Mouse (Mus musculus): ENCODE results near the gene Gcm1. TPM values are rescaled to one million over a fixed set of nuclear protein-coding genes. Genes with fewer than 3 reads are reported as not detected.

Gcm1 gene
- polyA plus RNA-seq, 1 experiment from 2014 or later = not detected

DNA sequence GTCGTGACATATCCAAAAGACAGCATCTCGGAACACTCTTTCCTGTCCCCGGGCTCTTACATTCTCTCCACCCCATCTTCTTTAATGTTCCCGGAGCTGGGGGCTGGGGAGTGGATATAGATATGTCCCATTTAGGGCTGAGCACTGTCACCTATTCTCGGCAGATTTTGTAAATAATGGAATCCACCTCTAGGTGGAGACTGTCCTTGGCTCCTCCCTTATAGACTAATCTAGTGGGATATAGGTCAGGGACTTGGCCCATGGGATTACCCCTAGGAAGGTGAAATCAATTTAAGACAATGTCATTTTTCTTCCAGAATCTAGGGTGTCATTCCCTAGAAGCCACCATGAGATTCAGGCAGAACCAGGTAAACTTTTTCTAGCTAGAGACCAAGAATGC, 57.9 kb downstream of the Gcm1 start:
- no peak for ATAC-seq (ENCODE audit: low read depth)
- H3K27me3 ChIP-seq (ENCODE audit: control insufficient read depth, insufficient read depth, low read depth, low read length) = no peaks in the 10 kb centered on the region
- peak overlapping the region; percentile 56 for H3K9ac ChIP-seq (ENCODE audit: low read depth, low read length)
- H3K9me3 ChIP-seq (replicated peaks; ENCODE audit: control insufficient read depth, low read length) = no peaks in the 10 kb centered on the region
- peak overlapping the region; percentile 95 for H3K4me2 ChIP-seq (ENCODE audit: low read depth, low read length)
- peaks cover 34% of the 10 kb centered on the region for H3K4me1 ChIP-seq (ENCODE audit: control insufficient read depth, low read depth, low read length)
- H3K27ac ChIP-seq (ENCODE audit: low read length) = peak overlapping the region; percentile 80; the same call in 1 of the 2 replicates
- H3K4me3 ChIP-seq (ENCODE audit: low read depth, low read length) = peak overlapping the region; percentile 97
- 33% methylated on average over 5 of the region's 5 CpGs for WGBS (ENCODE audit: insufficient replicate concordance)
- no peaks in the 10 kb centered on the region for H3K36me3 ChIP-seq (ENCODE audit: control insufficient read depth, insufficient read depth)

DNA sequence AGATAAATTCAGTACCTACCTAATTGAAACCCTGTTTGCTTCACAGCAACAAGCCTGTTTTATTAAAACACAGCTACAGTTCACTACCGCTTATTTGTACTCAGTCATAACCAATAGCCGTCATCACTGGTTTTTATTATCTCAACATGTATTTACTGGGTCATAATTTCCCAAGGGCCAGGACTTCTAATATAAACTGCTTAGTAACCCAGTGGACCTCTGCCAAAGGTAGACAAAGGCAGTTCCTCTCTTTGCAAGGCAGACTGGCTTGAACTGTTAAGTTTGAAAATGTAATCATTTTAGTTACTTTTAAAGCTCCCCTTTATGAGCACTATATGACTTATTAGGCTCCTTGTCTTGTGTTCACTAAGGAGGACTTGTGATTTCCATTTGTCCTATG, 59.7 kb downstream of the Gcm1 start:
- no peak overlapping the region for H3K9ac ChIP-seq (ENCODE audit: low read depth, low read length)
- peaks cover 22% of the 10 kb centered on the region for H3K4me1 ChIP-seq (ENCODE audit: control insufficient read depth, low read depth, low read length)
- no peak overlapping the region for H3K4me3 ChIP-seq (ENCODE audit: low read depth, low read length)
- no peak overlapping the region for H3K27ac ChIP-seq (ENCODE audit: low read length)
- no peaks in the 10 kb centered on the region for H3K36me3 ChIP-seq (ENCODE audit: control insufficient read depth, insufficient read depth)
- H3K27me3 ChIP-seq (ENCODE audit: control insufficient read depth, insufficient read depth, low read depth, low read length) = no peaks in the 10 kb centered on the region
- ATAC-seq (ENCODE audit: low read depth) = no peak
- WGBS (ENCODE audit: insufficient replicate concordance) = 88% methylated on average over 2 of the region's 2 CpGs
- H3K4me2 ChIP-seq (ENCODE audit: low read depth, low read length) = no peak overlapping the region
- H3K9me3 ChIP-seq (replicated peaks; ENCODE audit: control insufficient read depth, low read length) = no peaks in the 10 kb centered on the region

DNA sequence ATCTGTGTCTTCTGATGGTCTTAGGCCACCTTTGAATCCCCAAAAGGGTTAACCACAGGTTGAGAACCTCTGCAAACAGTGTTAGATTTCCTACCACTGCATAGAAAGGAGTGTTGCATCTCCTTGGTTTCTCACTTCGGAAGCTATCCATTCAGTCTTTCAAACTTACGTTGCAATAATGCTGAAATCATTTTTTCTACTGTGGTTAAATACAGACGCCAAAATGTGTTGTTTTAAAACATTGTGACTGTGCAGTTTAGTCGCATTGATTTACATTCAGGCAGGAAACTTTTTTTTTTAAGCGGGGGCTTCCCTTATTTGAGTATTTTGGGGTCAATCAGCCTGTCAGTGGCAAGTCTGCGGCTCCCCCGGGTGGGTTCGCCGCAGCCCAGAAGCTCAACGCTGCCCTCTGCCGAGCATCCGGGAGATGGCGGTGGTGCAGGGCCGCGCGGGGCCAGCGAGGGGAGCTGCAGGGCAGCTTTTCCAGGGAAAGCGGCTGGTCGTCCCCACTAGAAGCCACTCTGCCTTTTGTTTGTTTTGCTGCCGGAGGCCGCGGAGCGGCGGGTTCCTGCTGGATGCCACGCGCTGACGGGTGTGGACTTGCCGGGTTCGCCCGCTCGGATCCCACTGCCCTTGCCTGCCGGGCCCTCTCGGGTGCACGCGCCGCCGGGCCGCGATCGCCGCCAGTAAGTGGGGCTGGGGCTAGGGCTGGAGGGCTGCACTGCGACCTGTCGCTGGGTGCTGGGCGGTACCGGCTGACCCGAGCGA, 61.2 kb downstream of the Gcm1 start:
- peak overlapping the region; percentile 58 for H3K27ac ChIP-seq (ENCODE audit: low read length)
- H3K27me3 ChIP-seq (ENCODE audit: control insufficient read depth, insufficient read depth, low read depth, low read length) = no peaks in the 10 kb centered on the region
- H3K4me3 ChIP-seq (ENCODE audit: low read depth, low read length) = peak overlapping the region; percentile 87
- no peaks in the 10 kb centered on the region for H3K9me3 ChIP-seq (replicated peaks; ENCODE audit: control insufficient read depth, low read length)
- ATAC-seq (ENCODE audit: low read depth) = peak; percentile 56
- H3K9ac ChIP-seq (ENCODE audit: low read depth, low read length) = peak overlapping the region; percentile 94
- WGBS (ENCODE audit: insufficient replicate concordance) = under 1% methylated on average over 47 of the region's 47 CpGs
- H3K36me3 ChIP-seq (ENCODE audit: control insufficient read depth, insufficient read depth) = no peaks in the 10 kb centered on the region
- H3K4me1 ChIP-seq (ENCODE audit: control insufficient read depth, low read depth, low read length) = peaks cover 23% of the 10 kb centered on the region
- H3K4me2 ChIP-seq (ENCODE audit: low read depth, low read length) = peak overlapping the region; percentile 83

GRCm38 (mm10) chr9:78113538-78113885, 61.8 kb downstream of the Gcm1 start:
- H3K4me1 ChIP-seq (ENCODE audit: control insufficient read depth, low read depth, low read length) = peaks cover 27% of the 10 kb centered on the region
- peak overlapping the region; percentile 58 for H3K27ac ChIP-seq (ENCODE audit: low read length)

More at GRCm38 (mm10) chr9:78113538-78113885, 61.8 kb downstream of the Gcm1 start:
- Histone ChIP-seq H3K4me3 (ENCODE audit: low read depth, low read length) (peak overlapping the region; percentile 87), H3K4me2 (ENCODE audit: low read depth, low read length) (peak overlapping the region; percentile 83), H3K36me3 (ENCODE audit: control insufficient read depth, insufficient read depth) (no peaks in the 10 kb centered on the region), H3K27me3 (ENCODE audit: control insufficient read depth, insufficient read depth, low read depth, low read length) (no peaks in the 10 kb centered on the region), H3K9ac (ENCODE audit: low read depth, low read length) (peak overlapping the region; percentile 94), H3K9me3 (replicated peaks; ENCODE audit: control insufficient read depth, low read length) (no peaks in the 10 kb centered on the region)
- ATAC-seq (ENCODE audit: low read depth) = no peak; the same call in 1 of the 2 replicates
- under 1% methylated on average over 14 of the region's 14 CpGs for WGBS (ENCODE audit: insufficient replicate concordance)

Other genes starting within 250 kb of the Gcm1 start
- 19.1 and 19.2 TPM in 2 replicates for gene Elovl5, start 134.6 kb upstream of the Gcm1 start, polyA plus RNA-seq (2015; fragmentation: Nextera tagmentation; extraction: Ambion mirVana)
- gene Fbxo9, start 57.1 kb downstream of the Gcm1 start, polyA plus RNA-seq (2015; fragmentation: Nextera tagmentation; extraction: Ambion mirVana) = 65.3 and 66.2 TPM in 2 replicates
- 4.6 and 5.5 TPM in 2 replicates for gene Ick, start 57.3 kb downstream of the Gcm1 start, polyA plus RNA-seq (2015; fragmentation: Nextera tagmentation; extraction: Ambion mirVana)
- 41.1 and 44.1 TPM in 2 replicates for gene Gsta4, start 130.8 kb downstream of the Gcm1 start, polyA plus RNA-seq (2015; fragmentation: Nextera tagmentation; extraction: Ambion mirVana)
- gene Gsta1, start 178.7 kb downstream of the Gcm1 start, polyA plus RNA-seq (2015; fragmentation: Nextera tagmentation; extraction: Ambion mirVana) = 0.60 and 0.77 TPM in 2 replicates
- 0.26 and 1.2 TPM in 2 replicates for gene Gm3776, start 205.2 kb downstream of the Gcm1 start, polyA plus RNA-seq (2015; fragmentation: Nextera tagmentation; extraction: Ambion mirVana)
- not detected in 2 replicates for gene Gm10639, start 238.0 kb downstream of the Gcm1 start, polyA plus RNA-seq (2015; fragmentation: Nextera tagmentation; extraction: Ambion mirVana)

Data from liver, embryonic 16.5 days (tissue).